Mouse (Mus musculus): Measurements from ENCODE around the gene Trpc7. TPM values are rescaled to one million over a fixed set of nuclear protein-coding genes. Genes with fewer than 3 reads are reported as not detected.

Gene Trpc7
- not detected in 2 replicates for polyA plus RNA-seq (2015; fragmentation: Nextera tagmentation; extraction: Ambion mirVana)

GRCm38 (mm10) chr13:56895893-56896292, at the start of gene Trpc7:
Gene Trpc7 (minus strand): TSS chr13:56895993.
- H3K9me3 ChIP-seq (replicated peaks): no peaks in the 10 kb centered on the region
- no peaks in the 10 kb centered on the region for H3K27me3 ChIP-seq
- no peak for ATAC-seq (ENCODE audit: insufficient read depth)
- H3K4me1 ChIP-seq (replicated peaks): no peaks in the 10 kb centered on the region
- no peak within 1 kb of the TSS for H3K27ac ChIP-seq (replicated peaks)
- no peak within 1 kb of the TSS for H3K4me2 ChIP-seq
- no peak within 1 kb of the TSS for H3K4me3 ChIP-seq (replicated peaks)
- 46% methylated on average over 3 of the region's 3 CpGs for WGBS (ENCODE audit: insufficient replicate concordance)
- no peak within 1 kb of the TSS for H3K9ac ChIP-seq
- no peaks in the 10 kb centered on the region for H3K36me3 ChIP-seq (replicated peaks)

GRCm38 (mm10) chr13:56939261-56939660, 43.5 kb upstream of the Trpc7 start:
- Histone ChIP-seq H3K4me2 (no peak overlapping the region), H3K4me1 (replicated peaks) (no peaks in the 10 kb centered on the region), H3K9ac (no peak overlapping the region), H3K27ac (replicated peaks) (no peak overlapping the region), H3K4me3 (replicated peaks) (no peak overlapping the region), H3K9me3 (replicated peaks) (no peaks in the 10 kb centered on the region), H3K27me3 (no peaks in the 10 kb centered on the region), H3K36me3 (replicated peaks) (no peaks in the 10 kb centered on the region)
- WGBS (ENCODE audit: insufficient replicate concordance): 68% methylated on average over 11 of the region's 11 CpGs
- ATAC-seq (ENCODE audit: insufficient read depth): no peak

GRCm38 (mm10) chr13:56933832-56934510, 38.2 kb upstream of the Trpc7 start:
- no peak for ATAC-seq (ENCODE audit: insufficient read depth)
- no peak overlapping the region for H3K9ac ChIP-seq
- no peaks in the 10 kb centered on the region for H3K9me3 ChIP-seq (replicated peaks)
- 68% methylated on average over 11 of the region's 11 CpGs for WGBS (ENCODE audit: insufficient replicate concordance)
- H3K4me2 ChIP-seq: no peak overlapping the region
- H3K36me3 ChIP-seq (replicated peaks): no peaks in the 10 kb centered on the region
- no peaks in the 10 kb centered on the region for H3K4me1 ChIP-seq (replicated peaks)
- no peak overlapping the region for H3K27ac ChIP-seq (replicated peaks)
- H3K27me3 ChIP-seq: no peaks in the 10 kb centered on the region
- H3K4me3 ChIP-seq (replicated peaks): no peak overlapping the region

GRCm38 (mm10) chr13:56930421-56930820, 34.6 kb upstream of the Trpc7 start:
- 71% methylated on average over 2 of the region's 2 CpGs for WGBS (ENCODE audit: insufficient replicate concordance)
- H3K9me3 ChIP-seq (replicated peaks): no peaks in the 10 kb centered on the region
- no peaks in the 10 kb centered on the region for H3K4me1 ChIP-seq (replicated peaks)
- H3K9ac ChIP-seq: no peak overlapping the region
- H3K27ac ChIP-seq (replicated peaks): no peak overlapping the region
- H3K4me3 ChIP-seq (replicated peaks): no peak overlapping the region
- H3K4me2 ChIP-seq: no peak overlapping the region
- no peaks in the 10 kb centered on the region for H3K27me3 ChIP-seq
- no peak for ATAC-seq (ENCODE audit: insufficient read depth)
- no peaks in the 10 kb centered on the region for H3K36me3 ChIP-seq (replicated peaks)

- Histone ChIP-seq H3K4me1 (replicated peaks) (no peaks in the 10 kb centered on the region), H3K27ac (replicated peaks) (no peak overlapping the region), H3K4me3 (replicated peaks) (no peak overlapping the region), H3K27me3 (no peaks in the 10 kb centered on the region), H3K36me3 (replicated peaks) (no peaks in the 10 kb centered on the region), H3K9ac (no peak overlapping the region), H3K4me2 (no peak overlapping the region), H3K9me3 (replicated peaks) (no peaks in the 10 kb centered on the region)
- 55% methylated on average over 2 of the region's 2 CpGs for WGBS (ENCODE audit: insufficient replicate concordance)
- ATAC-seq (ENCODE audit: insufficient read depth): no peak
These were observed 27.2 kb upstream of the Trpc7 start for GRCm38 (mm10) chr13:56922976-56923375.

- Histone ChIP-seq H3K27me3 (no peaks in the 10 kb centered on the region), H3K9me3 (replicated peaks) (no peaks in the 10 kb centered on the region), H3K4me2 (no peak overlapping the region), H3K36me3 (replicated peaks) (no peaks in the 10 kb centered on the region), H3K4me1 (replicated peaks) (no peaks in the 10 kb centered on the region), H3K27ac (replicated peaks) (no peak overlapping the region), H3K9ac (no peak overlapping the region), H3K4me3 (replicated peaks) (no peak overlapping the region)
- WGBS (ENCODE audit: insufficient replicate concordance): 52% methylated on average over 3 of the region's 3 CpGs
- no peak for ATAC-seq (ENCODE audit: insufficient read depth)
These were observed 25.5 kb upstream of the Trpc7 start for GRCm38 (mm10) chr13:56921251-56921650.

GRCm38 (mm10) chr13:56914721-56915120, 18.9 kb upstream of the Trpc7 start:
- Histone ChIP-seq H3K9ac (no peak overlapping the region), H3K4me1 (replicated peaks) (no peaks in the 10 kb centered on the region), H3K27me3 (no peaks in the 10 kb centered on the region), H3K36me3 (replicated peaks) (no peaks in the 10 kb centered on the region), H3K4me2 (no peak overlapping the region), H3K9me3 (replicated peaks) (no peaks in the 10 kb centered on the region), H3K27ac (replicated peaks) (no peak overlapping the region), H3K4me3 (replicated peaks) (no peak overlapping the region)
- no peak for ATAC-seq (ENCODE audit: insufficient read depth)
- WGBS (ENCODE audit: insufficient replicate concordance): 59% methylated on average over 7 of the region's 7 CpGs

GRCm38 (mm10) chr13:56911093-56911492, 15.3 kb upstream of the Trpc7 start:
- Histone ChIP-seq H3K9ac (no peak overlapping the region), H3K4me3 (replicated peaks) (no peak overlapping the region), H3K4me2 (no peak overlapping the region), H3K9me3 (replicated peaks) (no peaks in the 10 kb centered on the region), H3K4me1 (replicated peaks) (no peaks in the 10 kb centered on the region), H3K36me3 (replicated peaks) (no peaks in the 10 kb centered on the region), H3K27me3 (no peaks in the 10 kb centered on the region), H3K27ac (replicated peaks) (no peak overlapping the region)
- no peak for ATAC-seq (ENCODE audit: insufficient read depth)
- WGBS (ENCODE audit: insufficient replicate concordance): 69% methylated on average over 12 of the region's 12 CpGs

- no peak overlapping the region for H3K27ac ChIP-seq (replicated peaks)
- H3K27me3 ChIP-seq: no peaks in the 10 kb centered on the region
- no peaks in the 10 kb centered on the region for H3K36me3 ChIP-seq (replicated peaks)
- H3K4me3 ChIP-seq (replicated peaks): no peak overlapping the region
- no peak overlapping the region for H3K9ac ChIP-seq
- no peak for ATAC-seq (ENCODE audit: insufficient read depth)
- no peaks in the 10 kb centered on the region for H3K9me3 ChIP-seq (replicated peaks)
- WGBS (ENCODE audit: insufficient replicate concordance): 7% methylated on average over 17 of the region's 17 CpGs
- H3K4me1 ChIP-seq (replicated peaks): no peaks in the 10 kb centered on the region
- H3K4me2 ChIP-seq: no peak overlapping the region
These were observed 407 bp downstream of the Trpc7 start for GRCm38 (mm10) chr13:56895386-56895785.

GRCm38 (mm10) chr13:56894543-56894942, 1.2 kb downstream of the Trpc7 start:
- H3K27me3 ChIP-seq: no peaks in the 10 kb centered on the region
- no peak overlapping the region for H3K9ac ChIP-seq
- no peak overlapping the region for H3K27ac ChIP-seq (replicated peaks)
- ATAC-seq (ENCODE audit: insufficient read depth): no peak
- 57% methylated on average over 5 of the region's 5 CpGs for WGBS (ENCODE audit: insufficient replicate concordance)
- no peaks in the 10 kb centered on the region for H3K4me1 ChIP-seq (replicated peaks)
- no peaks in the 10 kb centered on the region for H3K9me3 ChIP-seq (replicated peaks)
- no peak overlapping the region for H3K4me3 ChIP-seq (replicated peaks)
- H3K36me3 ChIP-seq (replicated peaks): no peaks in the 10 kb centered on the region
- no peak overlapping the region for H3K4me2 ChIP-seq

- H3K27me3 ChIP-seq: no peaks in the 10 kb centered on the region
- no peaks in the 10 kb centered on the region for H3K4me1 ChIP-seq (replicated peaks)
- H3K4me3 ChIP-seq (replicated peaks): no peak overlapping the region
- H3K9ac ChIP-seq: no peak overlapping the region
- H3K4me2 ChIP-seq: no peak overlapping the region
- no peaks in the 10 kb centered on the region for H3K36me3 ChIP-seq (replicated peaks)
- 62% methylated on average over 7 of the region's 7 CpGs for WGBS (ENCODE audit: insufficient replicate concordance)
- H3K27ac ChIP-seq (replicated peaks): no peak overlapping the region
- ATAC-seq (ENCODE audit: insufficient read depth): no peak
- no peaks in the 10 kb centered on the region for H3K9me3 ChIP-seq (replicated peaks)
These were observed 5.9 kb downstream of the Trpc7 start for GRCm38 (mm10) chr13:56889888-56890287.

GRCm38 (mm10) chr13:56882931-56883330, 12.9 kb downstream of the Trpc7 start:
- H3K27ac ChIP-seq (replicated peaks): no peak overlapping the region
- no peaks in the 10 kb centered on the region for H3K4me1 ChIP-seq (replicated peaks)
- ATAC-seq (ENCODE audit: insufficient read depth): no peak
- H3K36me3 ChIP-seq (replicated peaks): no peaks in the 10 kb centered on the region
- H3K9me3 ChIP-seq (replicated peaks): no peaks in the 10 kb centered on the region
- H3K4me2 ChIP-seq: no peak overlapping the region
- no peaks in the 10 kb centered on the region for H3K27me3 ChIP-seq
- no peak overlapping the region for H3K9ac ChIP-seq
- no peak overlapping the region for H3K4me3 ChIP-seq (replicated peaks)
- WGBS (ENCODE audit: insufficient replicate concordance): 74% methylated on average over 12 of the region's 12 CpGs
